Mouse (Mus musculus): ENCODE data around the gene Acsbg2. TPM values are rescaled to one million over a fixed set of nuclear protein-coding genes. Genes with fewer than 3 reads are reported as not detected.

Gene Acsbg2
- polyA plus RNA-seq, 1 experiment from 2014 or later = not detected

GRCm38 (mm10) chr17:56866071-56866470 is 8.2 kb downstream of the Acsbg2 start:
- H3K4me2 ChIP-seq (ENCODE audit: low read length) = no peak overlapping the region
- no peak overlapping the region for H3K4me3 ChIP-seq (replicated peaks; ENCODE audit: low read depth, low read length)
- TF ChIP-seq CTCF (IDR thresholded peaks at IDR 0.05; ENCODE audit: low read depth) = no peak
- H3K27ac ChIP-seq = no peak overlapping the region
- no peaks in the 10 kb centered on the region for H3K9me3 ChIP-seq (replicated peaks; ENCODE audit: low read length)
- no peak overlapping the region for H3K9ac ChIP-seq (ENCODE audit: low read depth, low read length)
- DNase-seq (ENCODE audit: low spot score) (no peak), ATAC-seq (replicated peaks; ENCODE audit: low FRiP score, low read depth) (no peak)
- no peaks in the 10 kb centered on the region for H3K27me3 ChIP-seq (ENCODE audit: insufficient read depth, low read length)
- H3K4me1 ChIP-seq (replicated peaks; ENCODE audit: insufficient read depth, low read length) = no peaks in the 10 kb centered on the region
- no peaks in the 10 kb centered on the region for H3K36me3 ChIP-seq (ENCODE audit: insufficient read depth, low read length)
- 85% methylated on average over 7 of the region's 7 CpGs for WGBS

GRCm38 (mm10) chr17:56861197-56861596 is 13.1 kb downstream of the Acsbg2 start:
- Histone ChIP-seq H3K27me3 (ENCODE audit: insufficient read depth, low read length) (no peaks in the 10 kb centered on the region), H3K36me3 (ENCODE audit: insufficient read depth, low read length) (no peaks in the 10 kb centered on the region), H3K4me2 (ENCODE audit: low read length) (no peak overlapping the region), H3K27ac (no peak overlapping the region), H3K9ac (ENCODE audit: low read depth, low read length) (no peak overlapping the region), H3K4me3 (replicated peaks; ENCODE audit: low read depth, low read length) (no peak overlapping the region), H3K9me3 (replicated peaks; ENCODE audit: low read length) (no peaks in the 10 kb centered on the region), H3K4me1 (replicated peaks; ENCODE audit: insufficient read depth, low read length) (no peaks in the 10 kb centered on the region)
- TF ChIP-seq CTCF (IDR thresholded peaks at IDR 0.05; ENCODE audit: low read depth) = no peak
- ATAC-seq (replicated peaks; ENCODE audit: low FRiP score, low read depth) = no peak
- peak; percentile 14 for DNase-seq (ENCODE audit: low spot score)
- 54% methylated on average over 3 of the region's 3 CpGs for WGBS

DNA sequence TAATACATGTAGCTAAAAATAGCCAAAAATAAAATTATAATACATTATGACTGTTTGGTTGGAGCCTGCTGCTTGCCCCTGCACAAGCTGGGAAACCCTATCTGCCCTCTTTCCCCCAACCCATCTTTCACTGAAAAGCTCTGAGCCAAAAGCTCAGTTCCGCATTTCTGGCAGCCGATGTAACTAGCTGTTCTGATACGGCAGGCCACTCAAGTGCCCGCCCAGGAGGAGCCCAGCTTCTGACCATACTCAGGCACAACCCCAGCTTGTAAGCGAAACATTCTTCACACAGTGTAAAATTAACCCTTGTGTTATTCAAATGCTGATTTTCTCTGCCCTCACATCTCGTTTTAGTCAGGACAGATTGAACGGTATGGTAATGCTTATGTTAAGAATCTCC is 15.3 kb downstream of the Acsbg2 start:
- ATAC-seq (replicated peaks; ENCODE audit: low FRiP score, low read depth) = no peak
- Histone ChIP-seq H3K27ac (no peak overlapping the region), H3K9me3 (replicated peaks; ENCODE audit: low read length) (no peaks in the 10 kb centered on the region), H3K4me3 (replicated peaks; ENCODE audit: low read depth, low read length) (no peak overlapping the region), H3K36me3 (ENCODE audit: insufficient read depth, low read length) (no peaks in the 10 kb centered on the region), H3K9ac (ENCODE audit: low read depth, low read length) (no peak overlapping the region), H3K4me1 (replicated peaks; ENCODE audit: insufficient read depth, low read length) (no peaks in the 10 kb centered on the region), H3K4me2 (ENCODE audit: low read length) (no peak overlapping the region), H3K27me3 (ENCODE audit: insufficient read depth, low read length) (no peaks in the 10 kb centered on the region)
- DNase-seq (ENCODE audit: low spot score) = no peak
- no peak for TF ChIP-seq CTCF (IDR thresholded peaks at IDR 0.05; ENCODE audit: low read depth)
- WGBS = 49% methylated on average over 7 of the region's 7 CpGs

- H3K4me2 ChIP-seq (ENCODE audit: low read length) = no peak overlapping the region
- no peak overlapping the region for H3K27ac ChIP-seq
- H3K4me1 ChIP-seq (replicated peaks; ENCODE audit: insufficient read depth, low read length) = no peaks in the 10 kb centered on the region
- H3K4me3 ChIP-seq (replicated peaks; ENCODE audit: low read depth, low read length) = no peak overlapping the region
- peak; percentile 77 for TF ChIP-seq CTCF (IDR thresholded peaks at IDR 0.05; ENCODE audit: low read depth)
- peak; percentile 71 for DNase-seq (ENCODE audit: low spot score)
- H3K9ac ChIP-seq (ENCODE audit: low read depth, low read length) = no peak overlapping the region
- no peaks in the 10 kb centered on the region for H3K36me3 ChIP-seq (ENCODE audit: insufficient read depth, low read length)
- peak; percentile 49; the same call in 1 of the 2 replicates for ATAC-seq (replicated peaks; ENCODE audit: low FRiP score, low read depth)
- WGBS = 56% methylated on average over 4 of the region's 4 CpGs
- no peaks in the 10 kb centered on the region for H3K27me3 ChIP-seq (ENCODE audit: insufficient read depth, low read length)
- no peaks in the 10 kb centered on the region for H3K9me3 ChIP-seq (replicated peaks; ENCODE audit: low read length)
These were observed 16.0 kb downstream of the Acsbg2 start for GRCm38 (mm10) chr17:56858216-56858615.

DNA sequence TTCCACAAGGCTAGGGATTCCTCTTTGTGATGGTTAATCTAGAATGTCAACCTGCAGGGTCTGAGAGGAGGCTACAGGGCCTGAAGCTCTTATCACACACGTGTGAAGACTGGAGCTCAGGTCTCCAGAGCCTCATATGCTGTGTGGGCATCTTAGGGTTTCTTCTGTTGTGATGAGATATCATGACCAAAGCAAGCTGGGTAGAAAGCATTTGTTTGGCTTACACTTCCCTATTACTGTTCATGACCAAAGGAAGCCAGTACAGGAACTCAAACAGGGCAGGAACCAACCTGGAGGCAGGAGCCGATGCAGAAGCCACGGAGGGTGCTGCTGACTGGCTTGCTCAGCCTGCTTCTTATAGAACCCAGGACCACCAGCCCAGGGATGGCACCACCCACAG is 18.8 kb downstream of the Acsbg2 start:
- WGBS = 80% methylated on average over 3 of the region's 3 CpGs
- ATAC-seq (replicated peaks; ENCODE audit: low FRiP score, low read depth) = no peak
- no peak for TF ChIP-seq CTCF (IDR thresholded peaks at IDR 0.05; ENCODE audit: low read depth)
- Histone ChIP-seq H3K4me2 (ENCODE audit: low read length) (no peak overlapping the region), H3K9ac (ENCODE audit: low read depth, low read length) (no peak overlapping the region), H3K27ac (no peak overlapping the region), H3K9me3 (replicated peaks; ENCODE audit: low read length) (no peaks in the 10 kb centered on the region), H3K36me3 (ENCODE audit: insufficient read depth, low read length) (no peaks in the 10 kb centered on the region), H3K4me1 (replicated peaks; ENCODE audit: insufficient read depth, low read length) (no peaks in the 10 kb centered on the region), H3K27me3 (ENCODE audit: insufficient read depth, low read length) (no peaks in the 10 kb centered on the region), H3K4me3 (replicated peaks; ENCODE audit: low read depth, low read length) (no peak overlapping the region)
- DNase-seq (ENCODE audit: low spot score) = no peak

DNA sequence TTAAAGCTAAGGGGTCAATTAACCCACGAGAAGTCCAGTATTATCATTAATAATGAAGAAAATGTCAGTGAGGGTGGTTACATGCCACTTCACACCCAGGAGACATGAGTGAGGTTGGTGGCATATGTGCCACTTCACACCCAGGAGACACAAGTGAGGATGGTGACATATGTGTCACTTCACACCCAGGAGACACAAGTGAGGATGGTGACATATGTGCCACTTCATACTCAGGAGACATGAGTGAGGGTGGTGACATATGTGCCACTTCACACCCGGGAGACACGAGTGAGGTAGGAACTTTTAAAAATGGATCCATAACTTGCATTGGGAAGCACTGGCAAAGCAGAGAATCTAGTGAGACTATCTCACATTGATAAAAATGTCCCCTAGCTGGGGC is 23.1 kb downstream of the Acsbg2 start:
- no peaks in the 10 kb centered on the region for H3K9me3 ChIP-seq (replicated peaks; ENCODE audit: low read length)
- ATAC-seq (replicated peaks; ENCODE audit: low FRiP score, low read depth) (no peak), DNase-seq (ENCODE audit: low spot score) (no peak)
- H3K4me1 ChIP-seq (replicated peaks; ENCODE audit: insufficient read depth, low read length) = no peaks in the 10 kb centered on the region
- no peak overlapping the region for H3K27ac ChIP-seq
- no peaks in the 10 kb centered on the region for H3K27me3 ChIP-seq (ENCODE audit: insufficient read depth, low read length)
- 73% methylated on average over 3 of the region's 3 CpGs for WGBS
- H3K9ac ChIP-seq (ENCODE audit: low read depth, low read length) = no peak overlapping the region
- no peaks in the 10 kb centered on the region for H3K36me3 ChIP-seq (ENCODE audit: insufficient read depth, low read length)
- H3K4me3 ChIP-seq (replicated peaks; ENCODE audit: low read depth, low read length) = no peak overlapping the region
- TF ChIP-seq CTCF (IDR thresholded peaks at IDR 0.05; ENCODE audit: low read depth) = no peak
- H3K4me2 ChIP-seq (ENCODE audit: low read length) = no peak overlapping the region

GRCm38 (mm10) chr17:56849710-56850109 is 24.5 kb downstream of the Acsbg2 start:
- Histone ChIP-seq H3K4me1 (replicated peaks; ENCODE audit: insufficient read depth, low read length) (no peaks in the 10 kb centered on the region), H3K4me3 (replicated peaks; ENCODE audit: low read depth, low read length) (no peak overlapping the region), H3K36me3 (ENCODE audit: insufficient read depth, low read length) (no peaks in the 10 kb centered on the region), H3K4me2 (ENCODE audit: low read length) (no peak overlapping the region), H3K27ac (no peak overlapping the region), H3K9ac (ENCODE audit: low read depth, low read length) (no peak overlapping the region), H3K27me3 (ENCODE audit: insufficient read depth, low read length) (no peaks in the 10 kb centered on the region), H3K9me3 (replicated peaks; ENCODE audit: low read length) (no peaks in the 10 kb centered on the region)
- no peak for TF ChIP-seq CTCF (IDR thresholded peaks at IDR 0.05; ENCODE audit: low read depth)
- 82% methylated on average over 13 of the region's 13 CpGs for WGBS
- no peak for ATAC-seq (replicated peaks; ENCODE audit: low FRiP score, low read depth)
- no peak for DNase-seq (ENCODE audit: low spot score)

All from kidney, postnatal 0 days (tissue).